Mouse (Mus musculus) mature B cell (primary cell): ENCODE measurements around the gene Abhd12b.

Source experiments
- in situ Hi-C: fragments of 300-500 bp; cut with MboI; formaldehyde crosslinking; loops from 2 replicates; pipeline ENCODE4 v1.14.3; 2019

The Abhd12b gene

DNA sequence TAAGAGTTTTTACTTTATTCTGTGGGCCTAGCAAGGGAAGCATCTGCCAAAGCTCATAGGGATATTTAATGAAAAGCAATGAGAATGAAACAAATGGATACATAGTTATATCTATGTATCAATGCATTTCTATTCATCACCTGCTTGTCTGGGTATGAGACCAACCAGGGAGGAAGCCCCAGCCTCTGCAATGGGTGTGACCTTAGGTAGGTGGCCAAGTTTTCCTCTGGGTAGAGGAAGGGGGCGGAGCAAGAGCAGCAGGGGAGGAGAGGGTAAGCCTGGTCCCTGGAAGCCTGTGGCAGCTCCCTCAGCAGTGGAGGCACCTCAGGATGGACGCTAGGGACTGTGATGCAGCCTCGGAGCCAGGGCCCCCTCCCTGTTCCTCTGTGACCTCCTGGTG lies at the start of gene Abhd12b:
TSS of gene Abhd12b (plus strand) at position 301 of the 400 bp plus-strand sequence.
- in situ Hi-C loops: no loop called here

DNA sequence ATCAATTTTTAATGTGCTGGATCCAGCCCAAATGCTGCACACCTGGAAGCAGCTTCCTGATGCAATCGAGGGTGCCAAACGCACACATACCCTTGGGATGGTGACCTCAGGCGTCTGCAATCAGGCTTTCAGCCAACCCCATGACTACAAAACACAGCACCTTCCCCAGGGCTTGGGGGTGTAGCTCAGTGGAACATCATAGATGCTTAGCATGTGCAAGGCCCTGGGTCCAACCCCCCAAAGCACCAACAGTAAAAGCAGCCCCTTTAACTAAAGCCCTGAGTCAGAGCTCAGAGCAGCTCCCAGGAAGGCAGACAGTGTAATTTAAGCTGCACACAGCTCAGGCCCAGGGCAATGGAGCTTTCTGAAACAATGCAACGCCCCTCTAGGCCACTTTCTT lies 49.7 kb upstream of the Abhd12b start:
- in situ Hi-C loops: no loop called here

DNA sequence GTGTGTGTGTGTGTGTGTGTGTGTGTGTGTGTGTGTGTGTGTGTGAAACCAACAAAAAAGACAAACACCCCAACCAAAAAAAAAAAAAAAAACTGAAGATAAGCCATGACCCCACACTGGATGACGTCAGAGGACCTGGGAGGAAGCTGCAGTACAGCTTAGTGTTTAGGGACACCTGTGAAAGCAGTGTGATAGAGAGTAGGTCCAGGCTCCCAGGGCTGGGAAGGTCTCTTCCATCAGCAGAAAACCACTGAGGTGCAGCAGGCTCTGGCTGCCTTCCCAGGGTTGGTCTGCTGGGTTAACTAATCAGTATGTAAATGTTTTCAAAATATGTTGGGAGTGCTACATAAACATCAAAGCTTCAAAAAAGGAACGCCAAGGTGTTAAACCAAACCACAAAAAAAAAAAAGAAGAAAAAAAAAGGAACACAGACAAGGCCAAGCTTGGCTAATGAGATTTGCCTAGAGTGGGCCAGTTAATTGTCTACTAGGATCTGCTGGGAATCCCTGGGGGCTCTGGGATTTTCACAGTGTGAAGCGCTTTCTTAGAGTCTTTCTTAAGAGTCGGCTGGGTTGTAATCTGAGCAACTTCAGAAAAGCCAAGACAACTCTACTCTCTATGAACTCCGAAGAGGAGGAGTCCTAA lies 49.0 kb upstream of the Abhd12b start:
- in situ Hi-C loops: no loop called here

DNA sequence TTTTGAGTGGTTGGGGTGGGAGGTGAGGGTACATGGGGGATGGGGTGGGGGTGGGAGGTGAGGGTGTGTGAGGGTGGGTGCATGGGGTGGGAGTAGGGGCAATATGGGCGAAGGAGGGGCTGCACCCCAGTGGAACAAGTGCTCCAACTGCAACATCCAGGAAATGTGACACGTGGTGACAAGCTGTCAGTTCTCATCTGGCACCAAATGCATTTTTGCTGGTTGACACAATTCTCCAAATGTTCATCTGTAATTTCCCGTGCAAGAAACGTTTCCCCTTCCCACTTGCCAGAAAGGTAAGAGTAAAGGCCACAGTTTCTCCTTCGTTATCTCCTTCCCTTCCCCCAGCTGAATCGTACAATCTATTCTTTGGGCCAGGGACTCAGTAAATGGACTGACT lies 48.1 kb upstream of the Abhd12b start:
- in situ Hi-C loops: no loop called here

DNA sequence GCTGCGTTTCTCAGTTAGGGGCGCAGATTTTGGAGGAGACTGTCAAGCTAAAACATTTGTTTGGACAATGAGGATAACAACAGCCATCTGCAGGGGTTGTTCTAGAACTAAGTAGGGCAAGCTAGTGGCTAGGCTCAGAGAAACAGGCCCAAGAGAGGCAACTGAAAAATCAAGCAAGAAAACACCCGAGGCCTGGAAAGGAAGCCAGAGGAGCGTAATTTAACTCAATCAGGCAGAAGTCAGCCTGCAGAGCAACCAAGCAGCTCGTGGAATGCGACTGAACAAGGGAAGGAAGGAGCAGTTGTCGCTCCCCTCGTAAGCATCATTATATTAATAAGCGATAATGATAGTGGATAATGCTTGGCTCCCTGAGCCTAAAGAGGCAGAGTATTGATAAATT lies 47.4 kb upstream of the Abhd12b start:
- in situ Hi-C loops: no loop called here

DNA sequence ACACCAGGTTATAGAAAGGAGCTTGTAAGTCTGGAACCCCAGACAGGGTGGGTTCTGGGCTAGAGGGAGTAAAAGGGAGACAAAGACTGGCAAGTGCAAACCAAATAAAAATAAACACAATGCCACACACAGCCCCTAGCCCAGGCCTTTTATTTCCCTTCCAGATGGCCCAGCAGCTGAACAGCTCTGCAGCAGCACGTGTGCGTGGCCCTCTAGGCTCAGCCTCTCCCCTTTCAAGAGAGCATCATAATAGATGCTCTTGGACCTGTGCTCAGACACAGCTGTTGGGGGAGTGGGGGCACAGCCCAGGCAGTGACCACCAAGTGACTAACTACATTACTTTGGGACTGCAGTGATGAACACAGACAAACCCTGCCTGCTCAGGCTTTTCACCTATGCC lies 45.8 kb upstream of the Abhd12b start:
- in situ Hi-C loops: no loop called here

DNA sequence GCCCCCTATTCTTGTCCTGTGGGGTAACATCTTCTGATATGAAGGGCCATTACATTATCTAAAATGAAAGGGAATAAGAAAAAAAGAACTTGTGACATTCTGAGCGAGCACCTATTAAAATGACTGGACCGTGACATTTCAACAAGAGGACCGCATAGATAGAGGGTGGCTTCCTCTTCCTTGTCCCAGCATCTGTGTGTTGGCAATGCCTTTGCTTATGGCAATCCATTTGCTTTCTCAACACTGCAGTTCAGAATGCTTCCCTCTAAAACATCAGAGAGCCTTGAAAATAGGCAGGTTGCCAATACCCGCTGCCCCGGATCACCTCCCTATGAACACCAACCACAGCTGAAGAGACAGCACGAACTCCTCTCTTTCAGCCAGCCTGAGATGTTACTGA lies 44.0 kb upstream of the Abhd12b start:
- in situ Hi-C loops: no loop called here

DNA sequence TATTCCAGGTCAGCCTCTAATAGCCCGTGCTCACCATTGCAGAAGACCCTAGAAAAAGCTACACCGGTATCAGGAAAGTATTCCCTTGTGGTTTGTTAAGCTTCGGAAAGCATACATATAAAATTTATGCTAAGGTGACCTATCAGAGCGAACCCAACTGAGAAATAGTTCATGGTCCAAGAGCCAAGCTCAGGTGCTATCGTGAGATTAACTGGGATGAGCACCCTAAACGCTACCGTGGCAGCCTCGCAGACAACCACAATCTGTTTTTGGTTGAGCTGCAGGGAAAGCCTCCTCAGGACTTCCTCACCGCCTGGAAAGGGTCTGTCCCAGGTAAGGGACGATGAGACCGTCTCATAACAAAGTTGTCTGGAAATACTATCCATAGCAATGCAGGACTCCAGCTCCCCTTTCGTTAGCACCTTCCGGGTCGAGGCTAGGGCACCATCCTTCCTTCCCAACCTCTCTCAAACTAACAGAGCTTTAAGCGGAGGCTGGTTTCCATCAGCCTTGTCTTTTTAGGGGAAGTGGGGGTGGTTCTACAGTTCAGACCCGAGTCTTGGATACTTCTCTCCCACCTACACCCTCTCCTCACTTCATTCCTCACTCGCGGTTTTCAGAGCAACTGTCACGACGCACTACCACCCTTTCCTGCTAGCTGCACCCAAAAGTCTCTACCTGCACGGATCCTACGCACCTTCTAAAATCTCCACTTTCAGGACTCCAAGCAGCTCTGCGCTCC lies 43.4 kb upstream of the Abhd12b start:
- in situ Hi-C loops: no loop called here

DNA sequence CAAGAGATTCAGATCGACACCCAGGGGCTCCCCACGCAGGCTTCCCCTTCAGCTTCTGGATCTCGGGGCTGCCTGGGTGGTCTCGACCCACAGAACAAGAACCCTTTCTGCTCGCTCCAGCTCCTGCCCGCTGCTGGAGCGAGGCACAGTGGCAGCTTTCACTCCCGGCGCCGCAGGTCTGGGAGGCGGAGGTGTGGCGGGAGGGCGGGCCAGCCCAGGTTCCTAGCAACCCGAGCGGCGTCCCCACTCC lies 42.9 kb upstream of the Abhd12b start:
- in situ Hi-C loops: no loop called here

DNA sequence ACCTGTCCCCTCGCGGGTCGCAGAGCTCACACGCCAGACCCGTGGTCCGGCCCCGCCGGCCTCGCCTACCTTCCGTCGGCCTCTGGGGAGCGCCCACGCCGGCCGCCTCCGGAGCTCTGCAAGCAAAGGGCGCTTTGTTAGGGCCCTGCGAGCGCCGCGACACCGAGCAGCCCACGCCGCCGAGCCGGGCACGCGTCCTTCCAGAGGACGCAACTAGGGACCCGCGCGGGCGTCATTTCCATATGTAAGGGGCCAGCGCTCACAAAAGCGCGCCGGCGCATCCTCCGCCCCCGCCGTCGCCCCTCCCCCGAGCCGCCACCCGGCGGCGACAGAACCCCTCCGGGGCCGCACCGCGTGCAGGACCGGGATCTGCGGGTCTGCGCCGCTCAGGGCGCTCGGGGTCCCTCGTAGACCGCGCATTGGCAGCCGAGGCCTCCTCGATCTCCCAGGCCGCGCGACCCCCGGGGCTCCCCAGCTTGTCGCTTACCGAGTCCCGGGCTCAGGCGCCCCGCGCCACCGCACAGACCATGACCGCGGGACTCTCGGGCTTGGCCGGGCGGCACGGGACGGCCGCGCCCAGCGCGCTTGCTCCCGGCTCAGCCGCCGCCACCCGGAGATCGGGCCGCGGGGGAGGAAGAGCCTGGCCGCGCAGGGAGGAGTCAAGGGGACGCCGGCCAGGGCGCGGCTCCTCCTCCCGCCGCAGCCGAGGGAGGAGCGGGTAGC lies 42.4 kb upstream of the Abhd12b start:
- in situ Hi-C loops: no loop called here

DNA sequence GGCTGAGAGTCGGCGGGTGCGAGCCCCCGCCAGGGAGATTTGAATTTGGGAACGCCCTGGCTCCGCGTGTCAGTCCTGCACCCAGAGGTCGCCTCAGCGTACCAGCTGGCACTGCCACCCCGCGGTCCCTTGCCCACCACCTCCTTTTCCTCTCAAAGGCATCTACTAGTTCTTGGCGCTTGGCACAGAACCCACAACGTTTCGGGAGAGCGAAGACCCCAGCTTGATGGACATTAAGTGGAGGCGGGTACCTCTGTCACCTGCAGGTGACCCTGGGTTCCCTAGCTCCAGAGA lies 41.9 kb upstream of the Abhd12b start:
- in situ Hi-C loops: no loop called here

DNA sequence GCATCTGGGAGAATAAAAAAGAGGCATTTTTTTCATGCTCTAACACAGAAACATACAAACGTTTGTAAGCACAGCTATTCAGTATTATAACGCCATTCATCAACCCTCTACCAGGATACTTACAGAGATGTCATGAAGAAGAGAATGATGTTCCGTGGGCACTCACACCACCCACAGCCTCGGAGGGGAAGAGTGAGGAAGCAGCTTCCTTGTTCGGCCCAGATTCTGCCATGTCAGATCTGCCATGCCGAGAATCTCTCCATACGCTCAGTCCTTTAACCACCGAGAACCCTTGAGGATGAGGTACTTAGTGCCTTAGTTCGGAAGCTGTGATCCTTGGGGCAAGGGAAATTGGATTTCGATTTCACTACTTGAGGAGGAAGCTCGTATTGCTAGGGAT lies 40.6 kb upstream of the Abhd12b start, which contains the start of gene Nin:
TSS of gene Nin (minus strand) at position 367 of the 400 bp plus-strand sequence.
- in situ Hi-C loops: no loop called here

DNA sequence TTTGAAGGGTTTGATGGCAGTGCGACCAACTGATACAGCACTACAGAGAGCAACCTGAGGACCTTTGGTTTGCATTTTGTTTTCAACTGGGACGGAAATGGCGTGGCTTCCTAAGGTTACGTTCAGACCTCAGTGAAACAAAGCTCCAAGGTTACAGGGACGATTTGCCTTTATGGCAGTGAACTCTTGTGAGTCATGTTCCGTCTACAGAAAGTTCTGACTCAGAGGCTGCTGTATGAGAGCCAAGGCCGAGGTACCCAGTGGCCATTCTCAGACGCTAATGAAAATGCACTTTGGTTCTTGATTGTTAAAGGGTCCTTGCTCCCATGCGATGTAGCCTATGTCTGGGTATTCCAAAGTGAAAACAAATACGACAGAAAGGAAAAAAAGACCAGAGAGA lies 36.8 kb upstream of the Abhd12b start:
- in situ Hi-C loops: no loop called here

DNA sequence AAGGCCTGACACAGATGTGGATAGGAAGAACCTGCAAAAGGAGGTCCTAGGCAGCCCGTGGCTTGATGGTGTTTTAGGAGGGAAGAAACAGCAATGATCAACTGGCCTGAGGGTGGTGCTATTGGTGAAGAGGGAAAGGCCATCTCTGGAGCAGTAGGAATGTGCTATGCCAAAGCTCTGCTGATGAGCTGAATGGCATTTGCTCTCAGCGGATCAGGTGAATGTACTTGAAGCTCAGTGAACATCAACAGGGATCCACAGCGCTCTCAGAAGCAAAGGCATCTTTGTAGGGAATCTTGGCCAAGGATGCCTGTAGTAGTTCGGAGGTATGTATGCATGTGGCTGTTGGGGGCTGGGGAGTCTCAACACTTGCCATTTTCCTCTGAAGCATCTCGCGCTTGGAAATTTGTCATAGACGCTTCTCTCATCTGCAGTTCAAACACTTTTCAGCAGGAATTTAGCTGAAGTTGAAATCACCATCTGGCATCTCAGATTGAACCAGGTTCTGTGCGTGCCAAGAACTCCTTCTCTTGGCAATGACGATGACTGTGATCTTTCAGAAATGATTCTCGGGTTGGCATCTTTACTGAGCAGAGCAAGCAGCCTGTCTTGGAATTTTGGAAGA lies 35.1 kb upstream of the Abhd12b start:
- in situ Hi-C loops: no loop called here

DNA sequence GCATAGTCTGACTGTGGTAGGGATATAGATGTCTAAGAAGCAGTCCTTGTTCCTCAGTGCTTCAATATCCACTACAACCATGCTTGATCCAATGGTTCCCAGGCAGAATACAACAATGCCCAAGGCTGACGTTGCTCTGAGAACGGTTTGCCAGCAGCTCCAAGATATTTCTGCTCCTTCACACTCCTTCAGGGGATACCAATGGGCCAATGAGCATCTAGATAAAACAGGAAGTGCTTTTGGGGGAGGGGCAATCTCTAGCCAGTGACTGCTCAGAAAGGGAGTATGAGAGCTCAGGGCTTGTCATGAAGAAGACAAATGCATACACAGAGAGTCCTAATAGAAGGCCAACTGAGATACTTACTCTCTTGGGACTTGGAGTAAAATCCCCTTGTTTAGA lies 34.4 kb upstream of the Abhd12b start:
- in situ Hi-C loops: no loop called here

DNA sequence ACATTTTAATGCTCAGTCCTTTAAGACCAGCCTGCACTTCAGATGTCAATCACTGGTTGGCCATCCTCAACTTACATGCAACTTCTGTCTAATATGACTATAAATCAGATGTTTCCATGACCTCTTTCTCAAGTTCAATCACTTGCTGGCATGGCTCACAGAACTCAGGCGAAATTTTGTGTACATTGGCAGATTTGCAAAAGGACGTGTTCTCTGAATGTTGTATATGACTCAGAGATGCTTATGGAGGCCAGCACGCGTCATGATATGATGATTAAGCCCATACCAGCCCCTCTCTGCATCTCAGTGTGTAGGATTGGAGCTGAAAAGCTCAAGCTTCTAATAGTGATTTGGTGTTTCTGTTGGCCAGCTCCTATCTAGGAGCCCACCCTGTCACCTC lies 27.3 kb upstream of the Abhd12b start:
- in situ Hi-C loops: no loop called here

DNA sequence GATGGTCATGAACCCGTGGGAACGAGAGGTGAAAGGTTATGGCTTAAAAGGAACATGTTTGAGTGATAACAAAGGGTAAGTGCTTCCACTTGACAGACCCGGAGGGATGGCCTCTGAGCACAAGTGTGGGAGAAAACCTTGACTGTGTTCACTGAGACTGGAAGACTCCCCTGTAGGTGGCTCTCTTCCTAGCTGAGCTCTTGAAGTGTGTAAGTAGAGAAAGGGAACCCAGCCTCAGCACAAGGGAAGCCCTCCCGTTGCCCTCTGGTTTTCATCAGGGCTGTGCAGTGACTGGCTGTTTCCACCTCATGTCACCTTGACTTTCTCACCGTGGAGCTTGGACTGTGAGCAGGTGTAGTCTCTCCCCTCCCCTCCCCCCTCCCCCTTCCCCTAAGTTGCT lies 24.8 kb upstream of the Abhd12b start:
- in situ Hi-C loops: no loop called here

DNA sequence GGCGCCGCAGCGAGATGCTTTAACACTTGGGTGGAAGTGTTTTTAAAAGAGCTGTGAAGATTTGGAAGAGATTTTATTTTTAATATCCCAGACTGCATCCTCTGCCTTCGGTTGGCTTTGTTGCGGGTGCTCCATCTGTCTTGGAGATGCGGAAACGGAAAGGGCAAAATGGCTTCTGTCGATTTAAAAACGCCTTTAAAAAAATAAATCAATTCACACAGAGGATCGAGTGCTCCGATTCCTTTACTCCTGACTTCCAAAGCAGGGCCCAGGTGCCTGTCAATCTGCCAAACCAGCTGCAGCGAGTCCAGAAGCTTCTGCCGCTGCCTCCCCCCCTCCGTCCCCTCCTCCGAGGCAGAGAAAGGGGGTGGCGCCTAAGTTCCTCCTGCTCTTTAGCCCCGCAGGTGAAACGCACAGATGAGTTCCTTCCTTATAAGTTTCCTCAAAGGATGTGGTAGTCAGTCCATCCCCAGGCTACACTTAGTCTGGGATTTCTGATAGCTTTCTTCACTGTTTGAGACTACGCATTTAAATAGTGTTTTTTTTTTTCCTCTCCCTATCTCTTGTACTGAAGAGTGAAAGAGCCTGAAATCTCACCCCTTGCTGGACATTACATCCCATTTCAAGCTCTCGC lies 22.8 kb upstream of the Abhd12b start:
- in situ Hi-C loops: no loop called here

DNA sequence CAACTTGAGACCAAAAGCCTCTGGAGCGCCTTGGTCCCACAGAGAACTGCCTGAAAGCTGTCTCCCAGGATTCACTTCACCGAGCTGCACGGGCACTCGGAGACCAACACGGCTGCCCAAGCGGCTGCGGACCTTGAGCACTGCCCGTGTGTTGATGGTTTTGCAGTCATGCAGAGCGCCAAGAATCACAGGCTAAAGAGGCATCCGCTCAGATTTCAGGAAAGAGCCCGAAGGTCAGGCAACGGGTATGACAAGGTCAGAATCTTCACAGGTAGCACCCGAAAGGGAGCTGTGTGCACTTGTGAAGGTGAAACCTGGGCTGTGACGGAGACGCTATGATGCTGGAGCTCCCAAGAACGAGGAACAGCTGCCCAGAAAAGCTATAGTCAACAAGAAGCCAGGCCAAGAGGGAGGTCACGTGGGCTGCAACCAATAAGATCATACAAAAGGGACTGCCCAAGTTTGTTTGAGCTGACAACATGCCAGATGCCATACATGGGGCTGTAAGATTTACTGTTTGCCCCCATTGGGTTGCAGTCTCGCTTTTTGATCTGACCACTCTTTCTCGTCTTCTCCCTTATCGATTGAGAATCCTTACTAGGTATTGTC lies 19.2 kb upstream of the Abhd12b start:
- in situ Hi-C loops: no loop called here

DNA sequence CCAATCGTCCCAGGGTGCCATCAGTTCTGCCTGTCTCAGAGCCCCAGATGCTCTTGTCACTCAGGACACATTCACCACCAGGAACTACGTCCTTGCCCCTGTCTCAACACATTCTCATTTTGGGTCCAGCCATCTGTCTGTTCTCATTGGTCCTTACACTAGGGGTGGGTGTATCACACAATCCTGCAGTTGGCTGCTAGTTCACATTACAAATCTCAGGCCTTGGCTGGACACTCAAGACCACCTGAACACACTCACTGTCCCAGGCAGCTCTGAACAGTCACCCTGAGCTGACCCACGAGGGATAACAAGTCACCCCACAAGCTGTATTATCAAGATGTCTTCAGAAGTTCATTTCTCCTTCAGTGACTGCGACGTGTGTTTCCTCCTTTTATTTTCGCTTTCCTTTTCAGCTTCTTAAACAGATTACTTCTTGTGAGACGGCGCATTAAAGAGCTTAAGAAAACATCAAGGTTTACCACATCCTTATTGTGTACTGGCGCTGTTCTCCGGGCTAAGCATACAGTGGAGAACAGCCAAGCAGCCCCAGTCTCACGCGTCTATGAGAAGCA lies 17.7 kb upstream of the Abhd12b start:
- in situ Hi-C loops: no loop called here

DNA sequence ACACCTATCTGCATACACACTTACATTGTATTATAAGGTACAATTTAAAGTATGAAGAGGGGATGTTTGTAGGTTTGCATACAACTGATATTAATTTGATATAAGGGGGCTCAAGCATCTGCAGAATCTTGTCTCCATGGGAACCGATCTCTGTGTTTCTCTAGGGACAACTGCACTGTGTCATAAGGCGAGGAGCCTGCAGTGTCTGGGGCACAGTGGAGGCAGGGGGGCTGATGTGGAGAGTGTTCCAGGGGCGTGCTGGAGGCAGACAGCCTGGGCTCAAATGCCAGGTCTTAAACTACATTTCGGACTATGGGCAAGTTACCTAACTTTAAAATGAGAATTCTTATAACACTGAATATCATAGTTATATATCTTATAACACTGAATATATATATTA lies 16.8 kb upstream of the Abhd12b start:
- in situ Hi-C loops: no loop called here

DNA sequence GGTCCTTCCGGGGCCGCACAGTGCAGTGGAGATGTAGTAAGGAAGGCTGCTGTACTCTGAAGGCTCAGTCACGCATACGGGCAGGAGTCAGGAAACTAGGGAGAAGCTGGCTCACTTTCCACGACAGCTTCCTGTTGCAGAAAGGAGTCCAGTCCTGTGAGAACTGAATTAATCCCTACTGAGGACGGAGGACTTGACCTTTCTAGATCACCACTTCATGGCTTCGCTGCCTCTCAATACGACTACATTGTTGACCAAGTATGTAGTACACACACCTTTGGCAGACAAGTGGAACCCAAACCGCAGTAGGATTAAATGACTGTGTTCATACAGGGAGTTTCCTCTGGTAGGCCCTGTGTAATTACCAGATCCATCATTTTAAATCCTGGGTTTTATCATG lies 16.3 kb upstream of the Abhd12b start:
- in situ Hi-C loops: no loop called here
